Mouse (Mus musculus) left cerebral cortex, adult 2 months (tissue): ENCODE measurements at regions not wholly inside any gene's neighbourhood (a gene's known extent, or its start where the extent isn't known, plus 50 kb on each side); places are given as distances from the start of the nearest gene placed in this dataset.

Experiments
- DNase-seq, 2 experiments: peaks; one replicate each; pipeline ENCODE4 v3.0.0; 2021 to 2022; ENCODE audit warnings: low spot score in 2 of 2, mixed read lengths in 1 of 2; ENCODE audit errors: extremely low spot score in 1 of 2
- H3K27ac ChIP-seq: fragments of 200-600 bp; 2 replicates; pipeline ENCODE4 v1.8.1; 2022
- H3K4me3 ChIP-seq: fragments of 200-600 bp; 2 replicates; pipeline ENCODE4 v1.8.1; 2022
- CTCF ChIP-seq: fragments of 200-600 bp; IDR thresholded peaks from 2 replicates; pipeline ENCODE4 v1.8.1; 2022; ENCODE audit warnings: antibody characterized with exemption, mild to moderate bottlenecking, moderate library complexity
- intact Hi-C: fragments of 180-260 bp; cut with DNase I; formaldehyde crosslinking; loops from one replicate; pipeline ENCODE4 v1.15.1; 2025

DNA sequence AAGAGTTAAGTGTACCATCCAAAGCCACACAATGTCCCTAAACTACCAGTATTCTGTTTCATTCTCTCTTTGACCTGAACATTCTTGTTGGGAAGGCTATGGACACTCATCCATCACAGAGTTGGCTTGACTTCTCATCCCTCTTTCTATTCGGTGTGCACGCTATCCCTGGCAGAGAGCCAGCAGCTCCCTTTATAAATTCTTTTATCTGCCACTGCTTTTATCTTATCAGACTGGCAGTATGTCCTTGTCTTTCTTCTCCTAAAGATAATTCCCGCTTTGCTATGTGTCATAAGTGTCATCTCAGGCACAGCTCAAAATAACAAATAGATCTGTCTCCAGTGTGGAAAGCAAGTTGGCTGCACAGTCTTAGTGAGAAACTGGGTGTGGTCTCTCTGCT lies 106.6 kb upstream of the Lipc start:
- DNase-seq: peak in 1 of 2 experiments; percentile 6
- no peak overlapping the region; the same call in 1 of the 2 replicates for H3K27ac ChIP-seq
- H3K4me3 ChIP-seq: no peak overlapping the region
- no peak for TF ChIP-seq CTCF
- intact Hi-C loops: no loop called here

DNA sequence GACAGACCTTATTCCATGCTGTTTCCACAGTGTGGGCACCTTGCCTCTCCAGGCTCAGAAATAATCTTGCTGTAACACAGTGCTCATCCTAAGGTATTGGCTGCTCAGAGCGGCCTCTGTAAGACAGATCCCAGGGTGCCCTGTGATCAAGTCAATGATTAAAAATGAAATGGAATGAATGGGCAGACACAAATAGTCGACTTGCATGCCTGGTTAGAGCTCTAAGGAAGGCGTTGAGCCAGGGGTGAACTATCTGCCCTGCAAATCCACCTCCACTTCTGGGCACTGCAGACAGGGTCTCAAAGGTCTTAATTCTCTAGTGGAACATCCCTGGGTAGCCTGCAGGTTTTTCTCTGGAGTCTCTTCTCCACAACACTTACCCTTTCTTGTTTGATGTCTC lies 104.8 kb upstream of the Lipc start:
- H3K4me3 ChIP-seq: no peak overlapping the region
- intact Hi-C loops: no loop called here
- peak in 1 of 2 experiments; percentile 2 for DNase-seq
- no peak overlapping the region for H3K27ac ChIP-seq
- TF ChIP-seq CTCF: no peak

DNA sequence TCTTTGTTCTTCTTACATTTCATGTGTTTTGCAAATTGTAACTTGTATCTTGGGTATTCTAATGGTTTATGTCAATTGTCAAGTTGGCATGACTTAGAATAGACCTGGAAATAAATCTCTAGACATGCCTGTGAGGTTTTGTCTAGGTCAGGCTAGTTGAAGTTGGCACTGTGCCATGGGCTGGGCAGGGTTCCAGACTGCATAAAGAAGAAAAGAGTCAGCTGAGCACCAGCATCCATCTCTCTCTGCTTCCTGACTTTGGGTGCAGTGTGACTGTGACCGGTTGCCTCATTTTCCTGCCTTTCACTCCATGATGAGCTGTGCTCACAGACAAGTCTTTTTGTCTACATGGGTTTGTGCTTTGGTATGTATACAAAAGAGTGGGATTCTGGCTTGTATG lies 91.9 kb upstream of the Lipc start:
- H3K27ac ChIP-seq: no peak overlapping the region
- no peak overlapping the region for H3K4me3 ChIP-seq
- intact Hi-C loops: no loop called here
- TF ChIP-seq CTCF: no peak
- no peak for DNase-seq

GRCm38 (mm10) chr9:71035286-71035685 lies 83.3 kb upstream of the Lipc start:
- intact Hi-C loops: no loop called here
- no peak overlapping the region for H3K4me3 ChIP-seq
- no peak for TF ChIP-seq CTCF
- H3K27ac ChIP-seq: no peak overlapping the region
- no peak for DNase-seq

DNA sequence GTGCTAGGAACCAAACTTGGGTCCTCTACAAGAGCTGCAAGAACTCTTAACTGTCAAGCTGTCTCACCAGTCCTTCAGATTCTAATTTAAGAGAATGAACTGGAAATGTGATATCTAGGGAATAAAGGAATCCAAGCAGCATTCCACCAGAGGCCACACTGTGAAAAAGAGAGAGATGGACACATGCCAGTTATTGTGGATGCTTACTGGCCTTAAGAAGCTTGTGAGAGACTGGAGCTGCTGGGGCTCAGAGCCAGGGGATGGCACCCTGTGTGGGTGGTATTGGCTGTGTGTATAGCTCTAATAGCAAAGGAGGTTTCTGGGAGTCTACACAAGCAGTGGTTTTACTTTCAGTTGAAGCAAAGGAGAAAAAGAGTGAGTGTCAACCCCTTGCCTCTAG lies 80.1 kb upstream of the Lipc start:
- intact Hi-C loops: no loop called here
- no peak for TF ChIP-seq CTCF
- Histone ChIP-seq H3K27ac (no peak overlapping the region), H3K4me3 (no peak overlapping the region)
- no peak for DNase-seq

GRCm38 (mm10) chr9:71030203-71030921 lies 78.3 kb upstream of the Lipc start:
- intact Hi-C loops: no loop called here
- no peak for DNase-seq
- TF ChIP-seq CTCF: no peak

GRCm38 (mm10) chr9:71028102-71028501 lies 76.1 kb upstream of the Lipc start:
- Histone ChIP-seq H3K27ac (no peak overlapping the region), H3K4me3 (no peak overlapping the region)
- no peak for TF ChIP-seq CTCF
- DNase-seq: peak in 1 of 2 experiments; percentile 1
- intact Hi-C loops: no loop called here

More at GRCm38 (mm10) chr9:71030203-71030921, 78.3 kb upstream of the Lipc start:
- Histone ChIP-seq H3K27ac (no peak overlapping the region), H3K4me3 (no peak overlapping the region)

- intact Hi-C loops: no loop called here
- no peak overlapping the region for H3K4me3 ChIP-seq
- H3K27ac ChIP-seq: no peak overlapping the region
- peak in 1 of 2 experiments; percentile 1 for DNase-seq
- no peak for TF ChIP-seq CTCF
These were observed 75.6 kb upstream of the Lipc start for GRCm38 (mm10) chr9:71027626-71028025.

DNA sequence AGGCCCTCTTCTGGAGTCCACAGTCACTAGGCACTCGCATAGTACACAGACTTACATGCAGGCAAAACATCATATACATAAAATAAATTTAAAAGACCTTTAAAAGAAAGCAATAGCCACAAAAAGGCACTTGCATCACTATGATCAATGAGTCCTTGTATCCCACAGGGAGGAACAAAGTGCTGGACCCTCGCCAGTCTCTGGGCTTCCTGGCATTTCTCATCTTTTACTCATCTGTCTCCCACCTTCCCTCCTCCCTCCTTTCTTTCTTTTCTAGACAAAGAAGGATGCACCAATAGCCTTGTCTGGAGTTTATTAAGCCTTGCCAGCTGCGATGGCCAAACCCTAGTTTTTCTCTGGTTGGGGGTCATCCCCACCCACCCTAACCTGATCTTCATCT lies 73.2 kb upstream of the Lipc start:
- no peak for DNase-seq
- intact Hi-C loops: no loop called here
- no peak for TF ChIP-seq CTCF
- no peak overlapping the region for H3K27ac ChIP-seq
- no peak overlapping the region for H3K4me3 ChIP-seq

GRCm38 (mm10) chr9:71018206-71018605 lies 66.2 kb upstream of the Lipc start:
- Histone ChIP-seq H3K4me3 (no peak overlapping the region), H3K27ac (peak overlapping the region; percentile 60)
- no peak for TF ChIP-seq CTCF
- intact Hi-C loops: loop anchor here (5.0 kb wide), 2 partner anchors 51 to 59 kb away; no protein-coding TSS in a partner anchor
- no peak for DNase-seq

GRCm38 (mm10) chr9:71017396-71018179 lies 65.6 kb upstream of the Lipc start:
- intact Hi-C loops: loop anchor here (2.0 to 5.0 kb wide), 3 partner anchors 50 to 361 kb away; partner anchors contain the start of genes Gm10642 and Mindy2
- Histone ChIP-seq H3K27ac (peak overlapping the region; percentile 60), H3K4me3 (no peak overlapping the region)
- DNase-seq: no peak
- TF ChIP-seq CTCF: no peak

DNA sequence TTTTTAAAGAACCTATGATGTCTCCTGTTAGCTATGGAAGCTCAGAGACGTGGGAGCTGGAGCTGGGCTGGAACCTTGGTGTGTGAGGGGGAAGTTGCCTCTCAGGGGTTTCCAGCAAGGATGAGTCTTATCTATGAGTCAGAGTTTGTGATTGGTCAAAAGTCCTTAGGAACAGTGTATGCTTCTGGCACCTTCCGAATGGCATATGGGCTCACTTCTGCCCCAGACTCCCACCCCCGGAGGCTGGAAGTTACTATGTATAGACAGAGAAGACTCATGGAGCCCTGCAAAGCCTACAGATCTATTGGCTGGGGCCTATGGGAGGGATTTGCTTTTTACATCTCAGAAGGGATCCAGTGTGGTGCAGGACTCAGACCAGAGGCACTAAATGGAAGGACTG lies 63.9 kb upstream of the Lipc start:
- no peak overlapping the region for H3K4me3 ChIP-seq
- TF ChIP-seq CTCF: no peak
- DNase-seq: peak; percentile 22 to 58
- H3K27ac ChIP-seq: peak overlapping the region; percentile 55
- intact Hi-C loops: loop anchor here (1.0 to 5.0 kb wide), 4 partner anchors 17 to 359 kb away; partner anchors contain the start of genes Gm10642 and Mindy2
